Mouse (Mus musculus): Measurements from ENCODE around the gene Ccdc117.

- TF ChIP-seq GATA1 (IDR thresholded peaks at IDR 0.05; ENCODE audit: borderline replicate concordance, low read length): no peak
- TF ChIP-seq FLI1 (IDR thresholded peaks at IDR 0.05; ENCODE audit: low read length): no peak
These were observed 4.7 kb upstream of the Ccdc117 start for GRCm38 (mm10) chr11:5546693-5547092.

Data from megakaryocyte, embryonic 14.5 days (primary cell).